Mouse (Mus musculus): ENCODE measurements around the gene Tnr. TPM values are rescaled to one million over a fixed set of nuclear protein-coding genes. Genes with fewer than 3 reads are reported as not detected.

Gene Tnr
- total RNA-seq, 2 experiments from 2014 or later, result 0.03 to 0.15 TPM

- DNase-seq (ENCODE audit: low spot score in 2 of 2), result no peak
These were observed 105.5 kb downstream of the Tnr start for GRCm38 (mm10) chr1:159629119-159629518.

- no peak for DNase-seq (ENCODE audit: low spot score in 2 of 2)
These were observed 106.4 kb downstream of the Tnr start for GRCm38 (mm10) chr1:159629822-159630589.

DNA sequence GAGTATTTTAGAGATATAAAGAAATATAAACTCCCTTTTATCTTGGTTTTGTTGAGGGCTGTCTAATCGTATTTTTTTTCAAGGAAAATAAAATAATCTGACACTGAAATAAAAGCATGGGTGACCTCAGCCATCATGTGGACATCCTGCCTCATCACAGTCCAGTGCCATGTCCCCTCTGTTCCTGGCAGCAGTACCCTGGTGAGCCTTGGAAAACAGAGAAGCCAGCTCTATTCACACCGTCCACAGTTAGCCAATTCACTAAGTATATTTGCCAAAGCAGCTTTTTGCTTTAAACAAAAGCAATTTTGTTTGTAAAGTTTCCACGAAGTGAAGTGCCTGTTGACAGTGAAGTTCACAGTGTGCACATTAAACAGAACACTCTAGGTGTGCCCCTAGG, 109.0 kb downstream of the Tnr start:
- DNase-seq (ENCODE audit: low spot score in 2 of 2), result no peak

GRCm38 (mm10) chr1:159639408-159639807, 115.8 kb downstream of the Tnr start:
- DNase-seq (ENCODE audit: low spot score in 2 of 2), result no peak

- DNase-seq (ENCODE audit: low spot score in 2 of 2), result no peak
These were observed 122.2 kb downstream of the Tnr start for GRCm38 (mm10) chr1:159645719-159646118.

GRCm38 (mm10) chr1:159650486-159650885, 126.9 kb downstream of the Tnr start:
- no peak for DNase-seq (ENCODE audit: low spot score in 2 of 2)

GRCm38 (mm10) chr1:159655241-159655640, 131.7 kb downstream of the Tnr start:
- no peak for DNase-seq (ENCODE audit: low spot score in 2 of 2)

- DNase-seq (ENCODE audit: low spot score in 2 of 2), result no peak
These were observed 134.4 kb downstream of the Tnr start for GRCm38 (mm10) chr1:159657856-159658542.

DNA sequence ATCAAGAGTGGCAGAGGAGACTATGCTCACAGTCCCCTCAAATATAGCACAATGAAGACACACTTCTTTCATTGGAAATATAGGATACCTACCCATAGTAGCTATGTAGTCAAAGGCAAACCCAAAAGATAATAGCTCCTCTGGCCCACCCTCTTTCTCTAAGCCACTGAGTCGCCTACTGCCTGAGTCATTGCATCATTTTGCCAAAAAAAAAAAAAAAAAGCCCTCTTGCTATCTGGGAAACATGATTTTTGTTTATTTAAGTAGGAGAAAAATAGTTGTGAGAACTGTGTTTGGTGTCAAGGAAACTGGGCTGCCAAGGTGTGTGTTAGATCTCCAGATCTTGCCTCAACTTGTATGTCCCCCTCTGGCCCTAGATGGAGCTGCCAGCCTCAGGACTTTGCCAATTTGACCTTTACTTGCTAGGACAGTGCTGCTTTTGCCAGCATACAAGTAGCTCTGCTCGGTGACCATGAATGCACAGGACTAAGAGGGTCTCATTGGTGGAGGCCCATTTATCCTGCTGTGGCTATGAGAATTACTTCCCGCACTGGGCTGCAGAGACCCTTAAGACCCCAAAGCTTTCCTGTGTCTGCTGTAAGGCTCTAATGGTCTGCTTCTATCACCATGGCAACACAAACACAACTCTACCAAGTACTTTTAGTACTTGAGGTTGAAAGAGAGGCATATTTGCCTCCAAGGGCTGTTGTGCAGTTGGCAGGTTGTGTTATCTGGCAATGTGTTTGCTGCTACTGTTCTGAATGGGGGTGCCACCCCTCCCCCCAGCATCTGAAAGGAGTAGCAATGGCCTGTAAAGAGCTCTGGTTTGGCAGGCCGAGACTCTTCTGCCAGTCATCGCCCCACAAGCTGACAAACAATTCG, 137.3 kb downstream of the Tnr start:
- DNase-seq (ENCODE audit: low spot score in 2 of 2), result no peak

DNA sequence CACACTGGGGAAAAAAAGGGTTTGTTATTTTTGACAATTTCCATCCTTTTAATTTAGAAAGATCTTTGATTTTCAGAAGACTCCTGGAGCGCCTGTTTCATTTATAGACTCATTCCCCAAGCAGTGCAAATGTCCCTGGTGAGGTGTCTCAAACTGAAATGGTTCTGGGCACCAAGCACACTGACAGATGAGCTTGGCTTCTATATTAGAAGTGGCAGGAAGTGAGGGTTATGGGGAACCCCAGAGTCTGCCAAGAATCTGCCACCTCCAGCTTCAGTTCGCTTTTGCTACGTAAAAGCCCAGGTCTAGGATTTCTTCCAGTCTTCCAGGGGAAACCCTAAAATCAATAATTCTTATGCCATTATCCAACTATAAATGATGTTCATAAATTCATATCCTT, 140.9 kb downstream of the Tnr start:
- no peak for DNase-seq (ENCODE audit: low spot score in 2 of 2)

DNA sequence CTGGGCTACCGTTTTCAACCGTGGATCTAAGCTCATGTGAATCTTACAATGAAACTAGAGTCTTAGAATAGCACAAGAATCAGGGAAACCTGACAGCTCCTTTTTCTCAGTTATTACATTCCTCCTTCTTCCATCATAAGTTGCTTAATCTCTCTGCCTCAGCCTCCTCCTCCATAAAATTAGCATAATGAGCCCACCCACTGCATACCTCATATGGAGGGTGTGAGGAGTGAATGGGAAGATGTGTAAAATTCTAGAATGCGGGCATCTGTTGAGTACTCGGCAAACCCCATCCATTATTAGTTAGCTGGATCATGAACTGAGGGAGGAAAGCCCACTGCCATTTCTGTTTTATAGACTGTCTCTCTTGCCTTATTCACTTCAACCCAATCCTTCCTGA, 141.4 kb downstream of the Tnr start:
- DNase-seq (ENCODE audit: low spot score in 2 of 2), result no peak

DNA sequence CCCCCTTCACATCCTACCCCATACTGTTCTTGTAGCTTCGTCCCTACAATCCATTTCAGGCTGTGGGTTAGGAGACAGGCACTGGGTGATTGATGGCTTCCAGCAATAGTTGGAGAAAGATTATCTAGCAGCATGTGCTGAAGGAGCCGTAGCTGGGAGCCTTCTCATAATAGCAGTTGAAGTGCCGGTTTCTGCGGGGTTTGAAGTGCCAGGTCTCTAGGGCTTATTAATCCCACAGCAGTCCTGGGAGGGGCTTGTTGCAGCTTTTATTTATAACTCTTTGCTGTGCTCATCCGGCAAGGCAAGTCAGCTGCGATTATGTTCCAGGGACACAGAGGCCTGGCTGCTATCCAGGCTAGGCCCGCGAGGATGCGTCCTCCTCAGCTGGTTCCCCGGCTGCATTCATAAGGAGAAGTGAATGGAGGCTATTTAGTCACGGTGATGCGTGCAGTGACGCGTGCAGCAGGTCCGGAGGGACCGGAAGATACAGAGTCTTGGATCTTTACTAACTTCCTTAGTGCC, 147.1 kb downstream of the Tnr start:
- DNase-seq (ENCODE audit: low spot score in 2 of 2), result peak in 1 of 2 experiments; percentile 34

DNA sequence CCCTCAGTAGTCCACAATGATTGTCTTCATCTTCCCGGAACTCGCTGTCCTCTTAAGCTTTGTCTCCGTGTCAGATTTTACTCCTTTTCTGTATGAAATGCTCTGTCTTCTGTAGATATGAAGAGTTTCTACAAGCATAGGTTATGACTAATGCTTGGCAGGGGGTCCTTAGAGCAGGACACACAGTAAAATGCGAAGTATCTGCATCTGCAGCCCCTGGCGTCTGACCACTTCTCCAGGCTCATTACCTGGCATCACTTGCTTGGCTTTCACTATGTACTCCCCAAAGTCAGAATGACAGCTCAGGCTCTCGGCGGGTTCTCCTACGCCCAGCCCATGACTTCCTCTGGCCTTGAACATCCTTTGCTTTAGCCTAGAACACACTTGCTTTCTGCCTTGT, 147.6 kb downstream of the Tnr start:
- no peak for DNase-seq (ENCODE audit: low spot score in 2 of 2)

DNA sequence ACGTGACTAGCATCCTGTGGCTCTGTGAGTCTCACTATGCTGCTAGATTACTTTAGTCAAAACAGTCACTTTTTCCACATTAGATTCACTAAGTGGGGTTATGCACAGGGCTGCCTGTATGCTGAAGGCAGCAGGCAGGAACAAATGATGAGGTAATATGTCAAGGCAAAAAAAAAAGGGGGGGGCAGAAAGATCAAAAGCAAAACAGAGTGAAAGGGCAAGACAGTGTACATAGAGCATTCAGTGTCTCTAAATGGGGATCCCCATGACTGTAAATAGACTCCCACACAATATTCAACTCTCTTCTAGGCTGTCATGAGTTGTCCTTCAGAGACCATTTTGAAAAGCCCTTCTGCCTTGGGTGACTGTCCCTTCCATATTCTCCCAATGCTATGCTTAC, 150.7 kb downstream of the Tnr start:
- DNase-seq (ENCODE audit: low spot score in 2 of 2), result no peak

GRCm38 (mm10) chr1:159675472-159675871, 151.9 kb downstream of the Tnr start:
- DNase-seq (ENCODE audit: low spot score in 2 of 2), result no peak

DNA sequence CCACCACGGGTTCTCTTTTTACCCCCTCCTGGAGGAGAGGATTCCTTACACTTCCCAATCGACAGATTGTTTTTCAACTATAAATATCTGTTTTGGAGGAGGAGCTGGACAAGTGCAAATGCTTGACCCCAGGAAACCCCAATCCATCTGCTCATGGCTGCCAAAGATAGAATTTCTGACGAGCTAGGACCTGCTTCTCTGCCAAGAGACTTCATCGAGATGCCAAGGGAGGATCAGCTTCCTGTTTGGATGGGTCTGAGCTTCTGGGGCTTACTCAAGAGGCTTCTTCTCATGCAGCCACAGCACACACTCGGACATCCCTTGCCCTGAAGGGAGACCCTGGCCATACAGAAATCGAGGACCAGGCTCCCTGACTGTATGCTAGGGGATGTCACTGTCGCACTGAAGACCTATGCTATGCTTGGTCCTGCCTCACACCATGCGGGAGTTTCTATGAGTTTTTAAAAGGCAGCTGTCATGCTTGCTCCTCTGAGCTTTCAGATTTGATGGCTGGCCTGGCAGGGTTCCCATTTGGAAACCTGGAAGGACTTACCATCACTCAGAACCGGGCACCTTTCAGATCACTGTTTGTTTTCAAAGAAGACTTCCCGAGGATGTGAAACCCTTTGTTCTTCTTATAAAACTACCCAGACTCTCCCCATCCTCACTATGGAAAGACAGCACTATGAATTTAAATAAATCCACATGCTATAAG, 154.8 kb downstream of the Tnr start:
- no peak for DNase-seq (ENCODE audit: low spot score in 2 of 2)

GRCm38 (mm10) chr1:159681252-159681651, 157.7 kb downstream of the Tnr start:
- no peak for DNase-seq (ENCODE audit: low spot score in 2 of 2)

DNA sequence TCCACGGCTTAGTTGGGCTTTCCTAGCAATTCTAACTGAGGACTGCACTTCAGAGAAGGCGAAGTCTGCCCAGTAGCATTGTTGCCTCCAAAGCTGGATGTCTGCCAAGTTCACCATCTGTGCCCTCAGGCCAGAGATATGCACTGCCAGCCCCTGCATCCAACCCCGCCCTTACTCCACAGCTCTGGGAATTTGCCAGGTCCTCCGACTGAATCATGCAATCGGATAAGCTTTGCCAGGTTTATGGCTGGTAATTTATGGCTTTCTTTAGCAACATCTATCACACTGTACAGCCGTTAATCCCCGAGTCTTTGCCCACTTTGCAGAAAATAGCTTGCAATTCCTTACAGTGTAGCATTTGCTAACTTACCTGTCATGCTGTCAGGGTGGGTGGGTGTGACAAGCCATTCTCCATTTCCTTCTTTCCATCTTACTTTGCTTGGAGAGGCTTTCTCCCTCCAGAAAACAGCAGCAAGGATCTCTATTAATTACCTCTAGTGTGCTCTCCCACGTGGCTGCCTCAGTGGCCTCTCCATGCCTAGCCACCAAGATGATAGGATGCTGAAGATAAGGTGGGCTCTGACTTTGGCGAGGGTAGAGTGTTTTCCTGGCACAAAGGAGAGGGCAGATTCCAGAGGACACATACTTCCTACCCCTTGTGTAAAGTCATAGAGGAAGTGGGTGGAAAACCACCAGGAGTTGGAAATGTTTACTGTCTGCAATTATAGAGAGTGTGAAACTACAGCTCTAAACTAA, 163.1 kb downstream of the Tnr start:
- peak; percentile 23 to 70 for DNase-seq (ENCODE audit: low spot score in 2 of 2)

- DNase-seq (ENCODE audit: low spot score in 2 of 2), result no peak
These were observed 173.1 kb downstream of the Tnr start for GRCm38 (mm10) chr1:159696717-159697116.

DNA sequence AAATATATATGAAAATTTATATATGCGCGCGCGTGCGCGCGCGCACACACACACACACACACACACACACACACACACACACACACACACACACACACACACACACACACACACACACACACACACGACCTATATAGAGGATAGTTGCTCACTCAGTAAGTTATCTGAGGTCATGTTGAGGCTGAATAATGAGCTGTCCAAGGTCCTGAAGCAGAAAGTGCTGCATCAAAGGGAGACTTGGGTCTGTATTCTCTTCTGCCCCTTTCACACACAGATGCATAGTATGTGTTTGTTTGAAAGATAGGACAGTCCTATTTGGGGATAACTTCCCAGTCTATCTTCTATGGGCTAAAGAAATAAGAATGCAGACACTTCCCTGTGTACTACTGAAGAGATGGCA, 178.5 kb downstream of the Tnr start:
- no peak for DNase-seq (ENCODE audit: low spot score in 2 of 2)
